Mouse (Mus musculus) CH12.LX (cell line): ENCODE data around the gene Nckap1l. TPM values are rescaled to one million over a fixed set of nuclear protein-coding genes. Genes with fewer than 3 reads are reported as not detected.

ENCODE experiments used
- DNase-seq: peaks from one replicate; pipeline ENCODE4 v3.0.0-alpha.2; 2013; ENCODE audit errors: extremely low read depth
- H3K27ac ChIP-seq: 2 replicates; pipeline ENCODE4 v1.5.1; 2012; ENCODE audit warnings: low read depth, mild to moderate bottlenecking, control low read depth, moderate library complexity; ENCODE audit not compliant: insufficient read depth
- H3K27me3 ChIP-seq: replicated peaks from 2 replicates; pipeline ENCODE3; 2012; ENCODE audit warnings: inconsistent platforms
- H3K36me3 ChIP-seq, 2 experiments: replicated peaks in 1 of 2; 2 replicates each; pipeline versions ENCODE3 to v1.6.1; 2012; ENCODE audit warnings: inconsistent platforms in 1 of 2, low read length in 1 of 2, mild to moderate bottlenecking in 1 of 2, mixed read lengths in 1 of 2, moderate library complexity in 1 of 2; ENCODE audit not compliant: control insufficient read depth in 1 of 2, insufficient read depth in 1 of 2
- H3K4me1 ChIP-seq, 2 experiments: 2 replicates each; pipeline ENCODE4 v1.6.1; 2012; ENCODE audit warnings: inconsistent platforms in 1 of 2, moderate library complexity in 1 of 2; ENCODE audit not compliant: insufficient read depth in 2 of 2, control insufficient read depth in 1 of 2
- H3K4me2 ChIP-seq: 2 replicates; pipeline ENCODE4 v1.6.1; 2012; ENCODE audit warnings: low read depth, mild to moderate bottlenecking, control low read depth; ENCODE audit not compliant: poor library complexity, insufficient read depth, severe bottlenecking
- H3K4me3 ChIP-seq, 3 experiments: fragments of 150-350 bp in 1 of 3; sonication (generic) in 1 of 3; replicated peaks in 1 of 3; 2 replicates each; pipeline versions ENCODE3 to v1.5.1; 2011 to 2012; ENCODE audit warnings: low read depth in 2 of 3, low read length in 2 of 3, mild to moderate bottlenecking in 2 of 3, moderate library complexity in 2 of 3, control low read depth in 1 of 3, improper control_type of control experiment in 1 of 3, inconsistent platforms in 1 of 3, mixed read lengths in 1 of 3; ENCODE audit not compliant: poor library complexity in 1 of 3
- H3K79me2 ChIP-seq: replicated peaks from 2 replicates; pipeline ENCODE4 v1.6.1; 2012; ENCODE audit warnings: mild to moderate bottlenecking, moderate library complexity; ENCODE audit not compliant: control insufficient read depth, poor library complexity, insufficient read depth, severe bottlenecking; ENCODE audit errors: extremely low read depth
- H3K9ac ChIP-seq: 2 replicates; pipeline ENCODE4 v1.6.1; 2012; ENCODE audit warnings: low read depth, mild to moderate bottlenecking, control low read depth, moderate library complexity; ENCODE audit not compliant: insufficient read depth
- H3K9me3 ChIP-seq: replicated peaks from 2 replicates; pipeline ENCODE3; 2012; ENCODE audit warnings: low read length, inconsistent platforms, mixed read lengths
- BHLHE40 ChIP-seq: IDR thresholded peaks from 2 replicates; pipeline ENCODE4 v1.6.1; 2011; ENCODE audit warnings: mild to moderate bottlenecking, low read depth, low read length, improper control_type of control experiment
- E2F4 ChIP-seq: IDR thresholded peaks from 2 replicates; pipeline ENCODE4 v1.6.1; 2011; ENCODE audit warnings: low read depth, low read length, improper control_type of control experiment; ENCODE audit not compliant: insufficient replicate concordance
- ELF1 ChIP-seq: IDR thresholded peaks from 2 replicates; pipeline ENCODE4 v1.6.1; 2014; ENCODE audit warnings: low read depth, mild to moderate bottlenecking, inconsistent platforms, low read length, improper control_type of control experiment
- GABPA ChIP-seq: IDR thresholded peaks from 2 replicates; pipeline ENCODE4 v1.6.1; 2012; ENCODE audit warnings: low read depth, low read length, improper control_type of control experiment, inconsistent platforms; ENCODE audit not compliant: insufficient replicate concordance
- HCFC1 ChIP-seq: IDR thresholded peaks from 2 replicates; pipeline ENCODE4 v1.6.1; 2012; ENCODE audit warnings: low read depth, mild to moderate bottlenecking, inconsistent platforms, low read length, improper control_type of control experiment
- IRF4 ChIP-seq: IDR thresholded peaks from 2 replicates; pipeline ENCODE4 v1.6.1; 2014; ENCODE audit warnings: low read depth, mild to moderate bottlenecking, inconsistent platforms, low read length, improper control_type of control experiment
- JUND ChIP-seq: conservative IDR thresholded peaks from 2 replicates; pipeline ENCODE4 v1.6.1; 2011; ENCODE audit warnings: low read depth, low read length, improper control_type of control experiment
- KAT2A ChIP-seq: IDR thresholded peaks from 2 replicates; pipeline ENCODE4 v1.6.1; 2012; ENCODE audit warnings: low read length, improper control_type of control experiment, inconsistent platforms; ENCODE audit not compliant: insufficient replicate concordance
- MAFK ChIP-seq: IDR thresholded peaks from 2 replicates; pipeline ENCODE4 v1.6.1; 2011; ENCODE audit warnings: low read length, improper control_type of control experiment; ENCODE audit not compliant: insufficient replicate concordance
- NELFE ChIP-seq: IDR thresholded peaks from 2 replicates; pipeline ENCODE4 v1.6.1; 2011; ENCODE audit warnings: low read depth, low read length, improper control_type of control experiment
- NRF1 ChIP-seq: IDR thresholded peaks from 2 replicates; pipeline ENCODE4 v1.6.1; 2014; ENCODE audit warnings: low read depth, mild to moderate bottlenecking, inconsistent platforms, low read length, improper control_type of control experiment, moderate library complexity
- PAX5 ChIP-seq: IDR thresholded peaks from 2 replicates; pipeline ENCODE4 v1.6.1; 2012; ENCODE audit warnings: low read length, inconsistent platforms, mixed read lengths
- RCOR1 ChIP-seq: conservative IDR thresholded peaks from 2 replicates; pipeline ENCODE4 v1.6.1; 2012; ENCODE audit warnings: low read depth, mild to moderate bottlenecking, inconsistent platforms, low read length, improper control_type of control experiment
- SIN3A ChIP-seq: IDR thresholded peaks from 2 replicates; pipeline ENCODE4 v1.6.1; 2012; ENCODE audit warnings: low read length, improper control_type of control experiment, inconsistent platforms
- SMC3 ChIP-seq: IDR thresholded peaks from 2 replicates; pipeline ENCODE4 v1.6.1; 2011; ENCODE audit warnings: low read depth, low read length, improper control_type of control experiment
- TBP ChIP-seq: conservative IDR thresholded peaks from 2 replicates; pipeline ENCODE4 v1.6.1; 2011; ENCODE audit warnings: low read depth, low read length, improper control_type of control experiment
- USF2 ChIP-seq: conservative IDR thresholded peaks from 2 replicates; pipeline ENCODE4 v1.6.1; 2011; ENCODE audit warnings: low read depth, low read length, improper control_type of control experiment
- ZC3H11A ChIP-seq: IDR thresholded peaks from 2 replicates; pipeline ENCODE4 v1.6.1; 2012; ENCODE audit warnings: low read depth, mild to moderate bottlenecking, inconsistent platforms, low read length, improper control_type of control experiment
- dilution Hi-C: fragments of 300-500 bp; cut with MboI; formaldehyde crosslinking; loops from 2 replicates; pipeline ENCODE4 v1.14.3; 2020; ENCODE audit warnings: low sequenced_read_pairs; ENCODE audit not compliant: extremely low pct_unique_long_range_greater_than_20kb, extremely low pct_ligation_motif_present
- in situ Hi-C: fragments of 300-500 bp; cut with MboI; formaldehyde crosslinking; loops from 3 replicates; pipeline ENCODE4 v1.14.3; 2019; ENCODE audit warnings: low sequenced_read_pairs, low pct_ligation_motif_present, low pct_unique_long_range_greater_than_20kb, mixed read lengths
- polyA plus RNA-seq: library from polyadenylated mRNA; unstranded; fragments of >175 nt; gene quantifications from 2 replicates; pipeline ENCODE4 v1.2.1, GENCODE M21; 2012; ENCODE audit warnings: low read depth; ENCODE audit not compliant: insufficient read length
- total RNA-seq, 2 experiments: library from RNA; depleted of rRNA; stranded (reverse); fragments of 300-350 nt in 1 of 2; fragments of >200 nt in 1 of 2; gene quantifications; 2 replicates each; pipeline ENCODE4 v1.2.3; 2012 to 2014

Nckap1l gene
- total and polyA plus RNA-seq, 3 experiments, result 68.6 to 109 (median 77.7) TPM

DNA sequence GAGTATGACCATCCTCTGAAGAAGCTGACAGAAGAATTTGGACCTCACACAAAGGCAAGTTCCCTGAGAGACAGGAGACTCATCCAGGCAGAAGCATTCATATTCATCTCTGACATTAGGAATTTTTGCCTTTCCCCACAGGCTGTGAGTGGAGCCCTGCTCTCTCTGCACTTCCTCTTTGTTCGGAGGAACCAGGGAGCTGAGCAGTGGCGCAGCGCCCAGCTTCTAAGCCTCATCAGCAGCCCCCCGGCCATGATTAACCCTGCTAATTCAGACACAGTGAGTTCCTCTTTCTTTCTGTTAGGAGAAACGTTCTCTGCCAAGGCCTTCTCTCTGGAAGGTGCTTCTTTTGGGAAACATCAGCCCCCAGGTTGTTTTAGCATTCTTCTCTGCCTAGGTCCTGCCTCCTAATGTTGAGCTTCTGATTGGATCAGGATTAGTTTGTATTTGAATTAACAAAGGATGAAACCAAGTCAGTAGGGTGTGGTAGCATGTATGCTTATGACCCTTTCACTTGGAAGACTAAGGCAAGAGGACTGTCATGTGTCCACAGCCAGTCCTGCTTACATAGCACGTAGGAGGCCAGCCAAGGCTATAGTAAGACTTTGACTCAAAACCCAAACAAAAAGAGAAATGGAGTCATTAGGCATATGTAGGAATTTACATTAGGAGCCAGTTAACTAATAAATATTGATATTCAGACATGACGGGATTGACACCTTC lies 9.1 kb downstream of the Nckap1l start:
- DNase-seq, result no peak
- dilution Hi-C loops (no loop called here), in situ Hi-C loops (no loop called here)
- no peak overlapping the region for H3K4me2 ChIP-seq
- no peaks in the 10 kb centered on the region for H3K9me3 ChIP-seq
- H3K27me3 ChIP-seq, result no peaks in the 10 kb centered on the region
- H3K4me1 ChIP-seq, result peaks cover 0 to 22% of the 10 kb centered on the region in 2 experiments; a peak in 2 of 4 replicates
- H3K36me3 ChIP-seq, result peaks cover 56 to 91% of the 10 kb centered on the region in 2 experiments
- no peak for TF ChIP-seq E2F4
- no peak for TF ChIP-seq IRF4
- TF ChIP-seq GABPA, result no peak
- no peak for TF ChIP-seq SIN3A
- TF ChIP-seq MAFK, result no peak
- TF ChIP-seq ELF1, result no peak
- no peak for TF ChIP-seq USF2
- TF ChIP-seq KAT2A, result no peak
- no peak for TF ChIP-seq RCOR1
- no peak for TF ChIP-seq JUND
- TF ChIP-seq ZC3H11A, result no peak
- TF ChIP-seq NELFE, result no peak
- TF ChIP-seq PAX5, result no peak
- no peak for TF ChIP-seq SMC3
- no peak for TF ChIP-seq NRF1
- no peak overlapping the region for H3K27ac ChIP-seq
- peaks cover 5% of the 10 kb centered on the region for H3K79me2 ChIP-seq
- no peak overlapping the region for H3K9ac ChIP-seq
- H3K4me3 ChIP-seq, result no peak overlapping the region

DNA sequence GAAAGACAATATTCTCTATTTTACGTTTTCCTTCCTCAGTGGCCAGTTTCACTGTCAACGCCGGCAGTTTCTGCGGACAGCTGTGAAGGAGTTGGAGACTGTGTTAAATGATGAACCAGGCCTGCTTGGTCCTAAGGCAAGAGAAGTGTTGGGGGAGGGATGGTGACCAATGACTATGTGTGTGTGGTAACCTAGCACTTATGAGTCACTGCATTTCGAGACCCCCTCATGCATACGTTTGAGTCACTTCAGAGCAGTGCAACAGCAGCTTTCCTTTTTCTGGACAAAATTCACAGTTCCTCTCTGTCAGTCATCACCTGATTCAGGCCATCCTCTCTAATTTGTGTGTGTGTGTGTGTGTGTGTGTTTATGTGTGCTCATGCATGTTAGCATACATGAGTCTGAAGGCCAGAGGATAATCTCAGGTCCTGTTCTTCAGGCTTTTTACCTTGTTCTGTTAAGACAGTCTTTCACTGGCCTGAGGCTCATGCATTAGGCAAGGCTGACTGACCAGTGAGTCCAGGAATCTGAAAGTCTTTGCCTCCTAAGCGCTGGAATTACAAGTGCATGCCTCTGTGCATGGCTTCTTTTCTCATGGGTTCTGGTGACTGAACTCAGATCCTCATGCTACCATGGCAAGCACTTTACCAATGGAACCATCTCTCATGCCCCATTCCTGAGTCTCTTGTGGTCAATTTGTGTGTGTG lies 18.0 kb downstream of the Nckap1l start:
- H3K79me2 ChIP-seq, result no peaks in the 10 kb centered on the region
- no peak for TF ChIP-seq JUND
- no peak for TF ChIP-seq TBP
- no peak for TF ChIP-seq MAFK
- no peak for TF ChIP-seq BHLHE40
- TF ChIP-seq HCFC1, result no peak
- no peak overlapping the region for H3K4me2 ChIP-seq
- H3K9me3 ChIP-seq, result no peaks in the 10 kb centered on the region
- H3K36me3 ChIP-seq, result peaks cover 66 to 93% of the 10 kb centered on the region in 2 experiments
- H3K27me3 ChIP-seq, result no peaks in the 10 kb centered on the region
- in situ Hi-C loops, result no loop called here
- H3K9ac ChIP-seq, result no peak overlapping the region
- dilution Hi-C loops, result no loop called here
- no peak overlapping the region for H3K4me3 ChIP-seq
- no peaks in the 10 kb centered on the region; a peak in 1 of 4 replicates for H3K4me1 ChIP-seq
- DNase-seq, result no peak
- no peak overlapping the region for H3K27ac ChIP-seq
